Mouse (Mus musculus): ENCODE results near the gene Ncs1. TPM values are rescaled to one million over a fixed set of nuclear protein-coding genes. Genes with fewer than 3 reads are reported as not detected.

The Ncs1 gene
- polyA plus RNA-seq, 1 experiment from 2014 or later = 59.5 TPM

GRCm38 (mm10) chr2:31282266-31282665, 36.6 kb downstream of the Ncs1 start:
- H3K4me2 ChIP-seq (ENCODE audit: low read depth, low read length) = no peak overlapping the region
- no peaks in the 10 kb centered on the region; the same call in 1 of the 2 replicates for H3K36me3 ChIP-seq (replicated peaks; ENCODE audit: control insufficient read depth, insufficient read depth, low read depth, low read length)
- ATAC-seq (replicated peaks; ENCODE audit: insufficient number of reproducible peaks, low FRiP score, low TSS enrichment, low read depth) (no peak), DNase-seq (ENCODE audit: low spot score) (peak; percentile 17)
- no peak overlapping the region for H3K9ac ChIP-seq (replicated peaks; ENCODE audit: low read length)
- 46% methylated on average over 7 of the region's 7 CpGs for WGBS
- no peak overlapping the region for H3K27ac ChIP-seq (replicated peaks; ENCODE audit: low read depth, low read length)
- H3K9me3 ChIP-seq (replicated peaks; ENCODE audit: control insufficient read depth, low read length) = no peaks in the 10 kb centered on the region
- H3K4me3 ChIP-seq (ENCODE audit: low read depth, low read length) = no peak overlapping the region
- H3K4me1 ChIP-seq (ENCODE audit: control insufficient read depth, insufficient read depth, low read length) = no peaks in the 10 kb centered on the region
- H3K27me3 ChIP-seq (ENCODE audit: control insufficient read depth, insufficient read depth, low read length) = no peaks in the 10 kb centered on the region

GRCm38 (mm10) chr2:31282880-31283279, 37.3 kb downstream of the Ncs1 start:
- ATAC-seq (replicated peaks; ENCODE audit: insufficient number of reproducible peaks, low FRiP score, low TSS enrichment, low read depth) = no peak
- no peaks in the 10 kb centered on the region; the same call in 1 of the 2 replicates for H3K36me3 ChIP-seq (replicated peaks; ENCODE audit: control insufficient read depth, insufficient read depth, low read depth, low read length)
- WGBS = 94% methylated on average over 12 of the region's 12 CpGs

DNA sequence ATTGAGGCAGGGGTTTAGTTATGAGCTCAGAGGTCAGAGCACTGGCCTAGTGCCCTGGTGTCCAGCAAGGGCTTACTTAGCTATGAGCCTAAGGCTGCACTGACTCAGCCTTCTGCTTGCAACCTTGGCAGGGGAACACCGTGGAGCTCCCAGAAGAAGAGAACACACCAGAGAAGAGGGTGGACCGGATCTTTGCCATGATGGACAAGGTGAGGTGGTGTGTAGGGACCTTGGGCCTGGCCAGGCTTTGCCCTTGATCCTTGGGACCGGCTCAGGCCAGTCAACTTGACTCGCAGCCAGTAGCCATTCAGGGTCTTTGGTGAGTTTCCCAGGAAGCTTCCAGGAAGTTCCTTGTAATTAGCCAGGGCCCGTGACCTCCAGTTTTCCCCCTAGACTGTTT, 38.9 kb downstream of the Ncs1 start:
- WGBS = 93% methylated on average over 5 of the region's 5 CpGs
- Histone ChIP-seq H3K36me3 (replicated peaks; ENCODE audit: control insufficient read depth, insufficient read depth, low read depth, low read length) (no peaks in the 10 kb centered on the region; the same call in 1 of the 2 replicates), H3K9me3 (replicated peaks; ENCODE audit: control insufficient read depth, low read length) (no peaks in the 10 kb centered on the region), H3K27me3 (ENCODE audit: control insufficient read depth, insufficient read depth, low read length) (no peaks in the 10 kb centered on the region), H3K9ac (replicated peaks; ENCODE audit: low read length) (no peak overlapping the region), H3K4me3 (ENCODE audit: low read depth, low read length) (no peak overlapping the region), H3K4me1 (ENCODE audit: control insufficient read depth, insufficient read depth, low read length) (no peaks in the 10 kb centered on the region), H3K27ac (replicated peaks; ENCODE audit: low read depth, low read length) (no peak overlapping the region), H3K4me2 (ENCODE audit: low read depth, low read length) (no peak overlapping the region)
- ATAC-seq (replicated peaks; ENCODE audit: insufficient number of reproducible peaks, low FRiP score, low TSS enrichment, low read depth) (no peak), DNase-seq (ENCODE audit: low spot score) (no peak)

More at GRCm38 (mm10) chr2:31282880-31283279, 37.3 kb downstream of the Ncs1 start:
- Histone ChIP-seq H3K9me3 (replicated peaks; ENCODE audit: control insufficient read depth, low read length) (no peaks in the 10 kb centered on the region), H3K4me3 (ENCODE audit: low read depth, low read length) (no peak overlapping the region), H3K9ac (replicated peaks; ENCODE audit: low read length) (no peak overlapping the region), H3K4me1 (ENCODE audit: control insufficient read depth, insufficient read depth, low read length) (no peaks in the 10 kb centered on the region), H3K27me3 (ENCODE audit: control insufficient read depth, insufficient read depth, low read length) (no peaks in the 10 kb centered on the region), H3K4me2 (ENCODE audit: low read depth, low read length) (no peak overlapping the region), H3K27ac (replicated peaks; ENCODE audit: low read depth, low read length) (no peak overlapping the region)
- DNase-seq (ENCODE audit: low spot score) = no peak

DNA sequence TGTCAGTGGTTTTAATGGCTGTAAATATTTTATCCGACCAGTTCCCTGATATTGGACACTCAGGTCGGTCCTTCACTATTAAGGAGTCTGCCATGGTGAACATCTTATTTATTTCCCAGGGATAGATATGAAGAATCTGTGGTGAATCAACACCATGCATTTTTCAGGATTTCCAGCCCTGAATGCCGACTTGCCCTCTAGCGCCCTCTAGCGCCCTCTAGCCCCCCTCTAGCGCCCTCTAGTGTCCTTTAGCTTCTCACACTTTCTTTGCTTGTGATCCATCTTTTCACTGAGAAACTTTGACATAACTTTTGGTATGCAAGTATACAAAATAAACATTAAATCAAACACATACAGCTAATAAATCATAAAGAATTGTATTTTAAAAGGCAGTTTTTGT, 45.8 kb downstream of the Ncs1 start:
- 11% methylated on average over 6 of the region's 6 CpGs for WGBS
- no peaks in the 10 kb centered on the region; the same call in 1 of the 2 replicates for H3K36me3 ChIP-seq (replicated peaks; ENCODE audit: control insufficient read depth, insufficient read depth, low read depth, low read length)
- no peaks in the 10 kb centered on the region for H3K4me1 ChIP-seq (ENCODE audit: control insufficient read depth, insufficient read depth, low read length)
- no peaks in the 10 kb centered on the region for H3K9me3 ChIP-seq (replicated peaks; ENCODE audit: control insufficient read depth, low read length)
- no peak for ATAC-seq (replicated peaks; ENCODE audit: insufficient number of reproducible peaks, low FRiP score, low TSS enrichment, low read depth)
- no peak overlapping the region for H3K4me3 ChIP-seq (ENCODE audit: low read depth, low read length)
- H3K27ac ChIP-seq (replicated peaks; ENCODE audit: low read depth, low read length) = no peak overlapping the region
- no peaks in the 10 kb centered on the region for H3K27me3 ChIP-seq (ENCODE audit: control insufficient read depth, insufficient read depth, low read length)
- DNase-seq (ENCODE audit: low spot score) = peak; percentile 72
- H3K9ac ChIP-seq (replicated peaks; ENCODE audit: low read length) = no peak overlapping the region
- H3K4me2 ChIP-seq (ENCODE audit: low read depth, low read length) = no peak overlapping the region

GRCm38 (mm10) chr2:31294985-31295384, 49.4 kb downstream of the Ncs1 start:
- 0% methylated on average over 4 of the region's 4 CpGs for WGBS
- no peak overlapping the region for H3K4me2 ChIP-seq (ENCODE audit: low read depth, low read length)
- H3K4me1 ChIP-seq (ENCODE audit: control insufficient read depth, insufficient read depth, low read length) = no peaks in the 10 kb centered on the region
- ATAC-seq (replicated peaks; ENCODE audit: insufficient number of reproducible peaks, low FRiP score, low TSS enrichment, low read depth) (no peak), DNase-seq (ENCODE audit: low spot score) (peak; percentile 75)
- H3K27ac ChIP-seq (replicated peaks; ENCODE audit: low read depth, low read length) = no peak overlapping the region
- no peaks in the 10 kb centered on the region for H3K27me3 ChIP-seq (ENCODE audit: control insufficient read depth, insufficient read depth, low read length)
- no peaks in the 10 kb centered on the region; the same call in 1 of the 2 replicates for H3K36me3 ChIP-seq (replicated peaks; ENCODE audit: control insufficient read depth, insufficient read depth, low read depth, low read length)
- H3K4me3 ChIP-seq (ENCODE audit: low read depth, low read length) = no peak overlapping the region
- no peaks in the 10 kb centered on the region for H3K9me3 ChIP-seq (replicated peaks; ENCODE audit: control insufficient read depth, low read length)
- H3K9ac ChIP-seq (replicated peaks; ENCODE audit: low read length) = no peak overlapping the region

DNA sequence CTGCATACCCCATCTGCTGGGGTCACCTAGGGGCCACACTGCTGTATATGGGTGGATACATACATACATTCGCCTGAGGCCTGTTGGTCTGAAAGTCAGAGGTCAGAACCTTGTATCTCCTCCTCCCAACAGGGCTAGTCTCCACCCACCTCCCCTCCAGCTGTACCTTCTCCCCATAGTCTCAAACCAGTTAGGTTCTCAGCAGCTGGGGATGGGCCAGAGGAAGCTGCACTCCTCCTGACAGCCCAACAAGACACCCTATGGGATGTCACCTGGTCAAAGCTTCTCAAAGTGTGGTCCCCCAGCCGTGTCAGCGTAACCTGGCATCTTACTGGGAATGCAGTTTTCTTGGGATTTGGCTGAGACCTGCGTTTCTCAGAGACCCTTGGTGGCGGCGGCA, 50.8 kb downstream of the Ncs1 start:
- Histone ChIP-seq H3K4me3 (ENCODE audit: low read depth, low read length) (no peak overlapping the region), H3K27ac (replicated peaks; ENCODE audit: low read depth, low read length) (no peak overlapping the region), H3K36me3 (replicated peaks; ENCODE audit: control insufficient read depth, insufficient read depth, low read depth, low read length) (no peaks in the 10 kb centered on the region; the same call in 1 of the 2 replicates), H3K27me3 (ENCODE audit: control insufficient read depth, insufficient read depth, low read length) (no peaks in the 10 kb centered on the region), H3K9ac (replicated peaks; ENCODE audit: low read length) (no peak overlapping the region), H3K9me3 (replicated peaks; ENCODE audit: control insufficient read depth, low read length) (no peaks in the 10 kb centered on the region), H3K4me1 (ENCODE audit: control insufficient read depth, insufficient read depth, low read length) (no peaks in the 10 kb centered on the region), H3K4me2 (ENCODE audit: low read depth, low read length) (no peak overlapping the region)
- no peak for ATAC-seq (replicated peaks; ENCODE audit: insufficient number of reproducible peaks, low FRiP score, low TSS enrichment, low read depth)
- 85% methylated on average over 6 of the region's 6 CpGs for WGBS
- no peak for DNase-seq (ENCODE audit: low spot score)

DNA sequence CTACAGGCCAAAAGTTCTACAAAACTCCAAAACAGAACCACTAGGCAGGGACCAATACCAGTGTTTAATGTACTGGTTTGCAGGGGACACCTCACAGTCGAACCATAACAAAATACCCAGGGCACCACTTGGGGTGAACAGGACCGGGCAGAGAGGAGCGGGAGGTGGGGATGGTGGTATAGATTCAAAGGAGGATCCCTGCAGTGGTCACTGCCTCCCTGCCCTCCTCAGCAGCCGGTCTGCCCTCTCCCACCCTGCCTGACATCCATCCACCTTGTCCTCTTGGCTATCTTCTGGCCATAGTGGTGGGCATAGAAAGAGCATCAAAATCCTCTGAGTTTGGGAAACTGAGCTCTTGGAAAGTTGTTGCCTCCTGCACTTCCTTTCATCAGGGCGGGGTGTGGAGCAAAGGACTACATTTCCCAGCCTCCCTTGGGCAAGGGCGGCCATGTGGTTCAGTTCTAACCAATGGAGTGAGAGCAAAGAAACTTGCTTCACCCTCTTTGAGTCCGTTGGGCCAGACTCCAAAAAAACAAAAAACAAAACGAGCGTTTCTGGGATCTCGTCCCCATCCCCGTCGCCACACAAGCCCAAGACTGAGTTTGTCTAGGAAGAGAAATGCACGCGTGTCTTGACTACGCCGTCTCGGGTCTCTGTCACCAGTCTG, 52.1 kb downstream of the Ncs1 start:
- Histone ChIP-seq H3K27ac (replicated peaks; ENCODE audit: low read depth, low read length) (no peak overlapping the region), H3K27me3 (ENCODE audit: control insufficient read depth, insufficient read depth, low read length) (no peaks in the 10 kb centered on the region), H3K36me3 (replicated peaks; ENCODE audit: control insufficient read depth, insufficient read depth, low read depth, low read length) (no peaks in the 10 kb centered on the region; the same call in 1 of the 2 replicates), H3K4me3 (ENCODE audit: low read depth, low read length) (peak overlapping the region; percentile 37), H3K4me2 (ENCODE audit: low read depth, low read length) (peak overlapping the region; percentile 35), H3K9ac (replicated peaks; ENCODE audit: low read length) (peak overlapping the region; percentile 30), H3K4me1 (ENCODE audit: control insufficient read depth, insufficient read depth, low read length) (no peaks in the 10 kb centered on the region), H3K9me3 (replicated peaks; ENCODE audit: control insufficient read depth, low read length) (no peaks in the 10 kb centered on the region)
- under 1% methylated on average over 17 of the region's 17 CpGs for WGBS
- peak; percentile 88 for ATAC-seq (replicated peaks; ENCODE audit: insufficient number of reproducible peaks, low FRiP score, low TSS enrichment, low read depth)
- peak; percentile 81 for DNase-seq (ENCODE audit: low spot score)

- Histone ChIP-seq H3K27ac (replicated peaks; ENCODE audit: low read depth, low read length) (no peak overlapping the region), H3K27me3 (ENCODE audit: control insufficient read depth, insufficient read depth, low read length) (no peaks in the 10 kb centered on the region), H3K36me3 (replicated peaks; ENCODE audit: control insufficient read depth, insufficient read depth, low read depth, low read length) (no peaks in the 10 kb centered on the region), H3K9me3 (replicated peaks; ENCODE audit: control insufficient read depth, low read length) (no peaks in the 10 kb centered on the region), H3K4me3 (ENCODE audit: low read depth, low read length) (no peak overlapping the region; the same call in 1 of the 2 replicates), H3K4me1 (ENCODE audit: control insufficient read depth, insufficient read depth, low read length) (no peaks in the 10 kb centered on the region), H3K9ac (replicated peaks; ENCODE audit: low read length) (no peak overlapping the region), H3K4me2 (ENCODE audit: low read depth, low read length) (no peak overlapping the region)
- DNase-seq (ENCODE audit: low spot score) = peak; percentile 7
- ATAC-seq (replicated peaks; ENCODE audit: insufficient number of reproducible peaks, low FRiP score, low TSS enrichment, low read depth) = no peak
- 47% methylated on average over 4 of the region's 4 CpGs for WGBS
Measured at GRCm38 (mm10) chr2:31298814-31299213, 53.2 kb downstream of the Ncs1 start.
